Mouse (Mus musculus): ENCODE measurements at regions not wholly inside any gene's neighbourhood (a gene's known extent, or its start where the extent isn't known, plus 50 kb on each side); places are given as distances from the start of the nearest gene placed in this dataset.

GRCm38 (mm10) chr8:89744267-89745028 is 603.7 kb downstream of the Tox3 start:
- DNase-seq, result peak; percentile 59 to 66

GRCm38 (mm10) chr8:89738657-89739056 is 609.5 kb downstream of the Tox3 start:
- no peak for DNase-seq

GRCm38 (mm10) chr8:89737636-89738035 is 610.5 kb downstream of the Tox3 start:
- DNase-seq, result no peak

- DNase-seq, result no peak
Observed at GRCm38 (mm10) chr8:89727252-89727651, 620.9 kb downstream of the Tox3 start.

- DNase-seq, result no peak
Observed at GRCm38 (mm10) chr8:89721684-89722305, 626.3 kb downstream of the Tox3 start.

GRCm38 (mm10) chr8:89713880-89714279 is 634.3 kb downstream of the Tox3 start:
- DNase-seq, result peak; percentile 9 to 12

- no peak for DNase-seq
Observed at GRCm38 (mm10) chr8:89707341-89707928, 640.7 kb downstream of the Tox3 start.

GRCm38 (mm10) chr8:89685696-89686095 is 641.7 kb upstream of the Sall1 start:
- no peak for DNase-seq

- no peak for DNase-seq
Observed at GRCm38 (mm10) chr8:89680937-89681336, 637.0 kb upstream of the Sall1 start.

- no peak for DNase-seq
Observed at GRCm38 (mm10) chr8:89680341-89680740, 636.4 kb upstream of the Sall1 start.

GRCm38 (mm10) chr8:89679551-89679950 is 635.6 kb upstream of the Sall1 start:
- DNase-seq, result no peak

GRCm38 (mm10) chr8:89677266-89677665 is 633.3 kb upstream of the Sall1 start:
- DNase-seq, result peak; percentile 60 to 67

GRCm38 (mm10) chr8:89673911-89674310 is 629.9 kb upstream of the Sall1 start:
- peak; percentile 37 to 61 for DNase-seq

- DNase-seq, result peak; percentile 46 to 58
Observed at GRCm38 (mm10) chr8:89672631-89673030, 628.7 kb upstream of the Sall1 start.

- no peak for DNase-seq
Observed at GRCm38 (mm10) chr8:89664911-89665689, 621.1 kb upstream of the Sall1 start.

GRCm38 (mm10) chr8:89663859-89664258 is 619.9 kb upstream of the Sall1 start:
- peak in 1 of 2 experiments; percentile 9 for DNase-seq

GRCm38 (mm10) chr8:89658998-89659944 is 615.3 kb upstream of the Sall1 start:
- DNase-seq, result no peak

GRCm38 (mm10) chr8:89655369-89655768 is 611.4 kb upstream of the Sall1 start:
- DNase-seq, result no peak

GRCm38 (mm10) chr8:89649207-89649890 is 605.4 kb upstream of the Sall1 start:
- no peak for DNase-seq

- DNase-seq, result no peak
Observed at GRCm38 (mm10) chr8:89646946-89647345, 603.0 kb upstream of the Sall1 start.

- DNase-seq, result no peak
Observed at GRCm38 (mm10) chr8:89641339-89641738, 597.4 kb upstream of the Sall1 start.
